10 mouse cellular contexts compared by ENCODE assay signal in the genomic region with DNA sequence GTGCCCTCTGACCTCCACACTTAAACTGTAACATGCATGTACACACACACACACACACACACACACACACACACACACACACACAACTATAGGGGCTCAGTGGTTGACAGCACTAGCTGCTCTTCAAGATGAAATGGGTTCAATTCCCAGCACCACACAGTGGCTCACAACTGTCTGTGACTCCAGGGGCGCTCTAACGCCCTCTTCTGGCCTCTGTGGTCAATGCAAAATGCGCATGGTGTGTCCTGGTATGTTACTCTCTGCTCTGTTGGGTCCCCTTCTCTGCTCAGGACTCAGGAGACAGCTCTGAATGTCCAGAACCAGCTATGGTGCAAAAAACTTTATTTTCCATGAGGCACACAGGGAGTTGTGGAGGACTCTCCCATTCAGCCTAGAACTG. TPM values are rescaled to one million over a fixed set of nuclear protein-coding genes. Genes with fewer than 3 reads are reported as not detected.
DNase-seq lines count a peak whose midpoint lies in the region; ATAC-seq and TF ChIP-seq lines count a peak whose summit lies in the region.
"Had no signal": no experiment of that assay in that cellular context is flagged by ENCODE, and none has a peak within 500 bp of the region (broad histone marks: within the 10 kb centered on the region; RNA-seq: fewer than 3 reads in every experiment).

No protein-coding gene starts in this region.

- peak; percentile 38 for TF ChIP-seq CTCF in lung, postnatal 0 days (IDR thresholded peaks at IDR 0.05)
- TF ChIP-seq CTCF in lung, adult 2 months (IDR thresholded peaks at IDR 0.05; ENCODE audit: insufficient read depth, low read length): no peak
- peak; percentile 43; the same call in 1 of the 2 replicates for TF ChIP-seq CTCF in stomach, postnatal 0 days (IDR thresholded peaks at IDR 0.05; ENCODE audit: low read depth)

- TF ChIP-seq EP300 in lung, postnatal 0 days (IDR thresholded peaks at IDR 0.05): no peak
- no peak for TF ChIP-seq EP300 in stomach, postnatal 0 days (optimal IDR thresholded peaks at IDR 0.05)

- peaks cover 28% of the 10 kb centered on the region for H3K4me1 ChIP-seq in heart, embryonic 10.5 days
- H3K4me1 ChIP-seq in lung, postnatal 0 days (ENCODE audit: insufficient read depth, low read depth, low read length): no peaks in the 10 kb centered on the region
- H3K4me1 ChIP-seq in lung, adult 2 months (ENCODE audit: control insufficient read depth, insufficient read depth, low read length): no peaks in the 10 kb centered on the region
- H3K4me1 ChIP-seq in limb, embryonic 10.5 days: peaks cover 81% of the 10 kb centered on the region
- no peaks in the 10 kb centered on the region for H3K4me1 ChIP-seq in stomach, postnatal 0 days (replicated peaks; ENCODE audit: control insufficient read depth, insufficient read depth)
- H3K4me1 ChIP-seq in midbrain, embryonic 16.5 days (ENCODE audit: control insufficient read depth, insufficient read depth, low read length): peaks cover 6% of the 10 kb centered on the region; the same call in 1 of the 2 replicates
- peaks cover 2% of the 10 kb centered on the region; the same call in 1 of the 2 replicates for H3K4me1 ChIP-seq in forebrain, embryonic 11.5 days (replicated peaks; ENCODE audit: control insufficient read depth, insufficient read depth, low read length)

- TF ChIP-seq POLR2A in lung, adult 2 months (IDR thresholded peaks at IDR 0.05; ENCODE audit: borderline replicate concordance, extremely low read depth, low read depth, low read length): no peak

- H3K4me2 ChIP-seq in lung, postnatal 0 days (replicated peaks; ENCODE audit: low read depth, low read length): no peak overlapping the region
- no peak overlapping the region for H3K4me2 ChIP-seq in stomach, postnatal 0 days (replicated peaks; ENCODE audit: low read depth)
- H3K4me2 ChIP-seq in midbrain, embryonic 16.5 days (ENCODE audit: low read length): no peak overlapping the region
- no peak overlapping the region for H3K4me2 ChIP-seq in forebrain, embryonic 11.5 days (ENCODE audit: low read depth, low read length, severe bottlenecking)
- H3K4me2 ChIP-seq: midbrain, embryonic 11.5 days had no signal

- H3K27ac ChIP-seq in heart, embryonic 10.5 days: peak overlapping the region; percentile 47
- no peak overlapping the region for H3K27ac ChIP-seq in lung, postnatal 0 days (ENCODE audit: low read length)
- H3K27ac ChIP-seq in limb, embryonic 10.5 days: peak overlapping the region; percentile 80
- H3K27ac ChIP-seq in stomach, postnatal 0 days (replicated peaks): 0 out of 2 replicates have a peak overlapping the region, but pooled peaks have one; percentile 24
- H3K27ac ChIP-seq in midbrain, embryonic 16.5 days (ENCODE audit: low read length): no peak overlapping the region
- no peak overlapping the region for H3K27ac ChIP-seq in forebrain, embryonic 11.5 days (ENCODE audit: low read depth, low read length)

- ATAC-seq in lung, postnatal 0 days: no peak
- peak; percentile 30; the same call in 1 of the 2 replicates for ATAC-seq in stomach, postnatal 0 days (ENCODE audit: low FRiP score, low TSS enrichment)
- no peak for ATAC-seq in midbrain, embryonic 16.5 days
- ATAC-seq in forebrain, embryonic 11.5 days (replicated peaks; ENCODE audit: low FRiP score): no peak

- H3K4me3 ChIP-seq in heart, embryonic 10.5 days: no peak overlapping the region
- no peak overlapping the region for H3K4me3 ChIP-seq in lung, postnatal 0 days (ENCODE audit: low read depth, low read length)
- no peak overlapping the region for H3K4me3 ChIP-seq in lung, adult 2 months (replicated peaks; ENCODE audit: extremely low read depth, low read depth, low read length)
- H3K4me3 ChIP-seq in limb, embryonic 10.5 days: 0 out of 2 replicates have a peak overlapping the region, but pooled peaks have one; percentile 9
- H3K4me3 ChIP-seq in stomach, postnatal 0 days (ENCODE audit: low read depth, low read length): no peak overlapping the region
- H3K4me3 ChIP-seq in midbrain, embryonic 16.5 days (ENCODE audit: low read depth, low read length): no peak overlapping the region
- H3K4me3 ChIP-seq in forebrain, embryonic 11.5 days (ENCODE audit: low read depth, low read length): no peak overlapping the region

- no peaks in the 10 kb centered on the region for H3K36me3 ChIP-seq in heart, embryonic 10.5 days
- no peaks in the 10 kb centered on the region for H3K36me3 ChIP-seq in lung, postnatal 0 days (ENCODE audit: insufficient read depth, low read length)
- H3K36me3 ChIP-seq in limb, embryonic 10.5 days: peaks cover 6% of the 10 kb centered on the region; the same call in 1 of the 2 replicates
- no peaks in the 10 kb centered on the region for H3K36me3 ChIP-seq in stomach, postnatal 0 days (ENCODE audit: control insufficient read depth, insufficient read depth, low read length)
- H3K36me3 ChIP-seq in midbrain, embryonic 16.5 days (ENCODE audit: control insufficient read depth, insufficient read depth, low read length): no peaks in the 10 kb centered on the region
- H3K36me3 ChIP-seq in forebrain, embryonic 11.5 days (ENCODE audit: control insufficient read depth, insufficient read depth, low read length): no peaks in the 10 kb centered on the region

- peaks cover 7% of the 10 kb centered on the region for H3K27me3 ChIP-seq in heart, embryonic 10.5 days (ENCODE audit: insufficient read depth, poor library complexity, severe bottlenecking)
- H3K27me3 ChIP-seq in lung, postnatal 0 days (replicated peaks; ENCODE audit: insufficient read depth, low read length): no peaks in the 10 kb centered on the region
- no peaks in the 10 kb centered on the region for H3K27me3 ChIP-seq in limb, embryonic 10.5 days (ENCODE audit: low read depth, poor library complexity, severe bottlenecking)
- H3K27me3 ChIP-seq in stomach, postnatal 0 days (ENCODE audit: control insufficient read depth, insufficient read depth, low read length): no peaks in the 10 kb centered on the region
- H3K27me3 ChIP-seq in midbrain, embryonic 16.5 days (ENCODE audit: control insufficient read depth, insufficient read depth, low read depth, low read length): no peaks in the 10 kb centered on the region
- no peaks in the 10 kb centered on the region for H3K27me3 ChIP-seq in forebrain, embryonic 11.5 days (ENCODE audit: control insufficient read depth, insufficient read depth, low read length)

- 72% methylated on average over 3 of the region's 3 CpGs for WGBS in heart, embryonic 10.5 days
- WGBS in lung, postnatal 0 days: 76% methylated on average over 3 of the region's 3 CpGs
- WGBS in lung, adult 2 months: 68% methylated on average over 3 of the region's 3 CpGs
- 77% methylated on average over 3 of the region's 3 CpGs for WGBS in limb, embryonic 10.5 days
- WGBS in stomach, postnatal 0 days: 75% methylated on average over 3 of the region's 3 CpGs
- 69% methylated on average over 3 of the region's 3 CpGs for WGBS in midbrain, embryonic 16.5 days
- 71% methylated on average over 3 of the region's 3 CpGs for WGBS in forebrain, embryonic 11.5 days

- no peaks in the 10 kb centered on the region for H3K9me3 ChIP-seq in heart, embryonic 10.5 days
- H3K9me3 ChIP-seq in lung, postnatal 0 days (ENCODE audit: low read length): no peaks in the 10 kb centered on the region
- H3K9me3 ChIP-seq in limb, embryonic 10.5 days (replicated peaks): no peaks in the 10 kb centered on the region
- H3K9me3 ChIP-seq in stomach, postnatal 0 days (ENCODE audit: control insufficient read depth, low read length): no peaks in the 10 kb centered on the region
- H3K9me3 ChIP-seq in midbrain, embryonic 16.5 days (replicated peaks; ENCODE audit: control insufficient read depth, low read length, poor library complexity, severe bottlenecking): no peaks in the 10 kb centered on the region
- H3K9me3 ChIP-seq in forebrain, embryonic 11.5 days (ENCODE audit: control insufficient read depth, low read length): no peaks in the 10 kb centered on the region

- no peak for DNase-seq in heart, embryonic 10.5 days (ENCODE audit: low spot score)
- DNase-seq in heart, adult 8-10 months (ENCODE audit: low spot score): no peak
- no peak for DNase-seq in lung, postnatal 0 days (ENCODE audit: low spot score)
- no peak for DNase-seq in lung, adult 2 months
- DNase-seq in limb, embryonic 10.5 days (ENCODE audit: low spot score): no peak
- no peak for DNase-seq in stomach, postnatal 0 days (ENCODE audit: low spot score)
- DNase-seq in forebrain, embryonic 11.5 days (ENCODE audit: low spot score): no peak

- H3K9ac ChIP-seq in lung, postnatal 0 days (replicated peaks; ENCODE audit: low read depth): no peak overlapping the region
- H3K9ac ChIP-seq in stomach, postnatal 0 days (ENCODE audit: low read length): no peak overlapping the region
- H3K9ac ChIP-seq in midbrain, embryonic 16.5 days (ENCODE audit: low read depth, low read length): no peak overlapping the region
- H3K9ac ChIP-seq in forebrain, embryonic 11.5 days (ENCODE audit: low read length): no peak overlapping the region

RNA-seq across cellular contexts. Expression of a gene that starts 23.8 kb away (rescaled TPM):
- 0.36 TPM in 2 replicates for polyA plus RNA-seq in heart, embryonic 10.5 days (2016; fragmentation: Nextera tagmentation; extraction: Ambion mirVana)
- total RNA-seq in heart, adult 8-10 months (2022): under 1 TPM; 0.06 to 0.43 (median 0.16) TPM
- 0.13 and 0.24 TPM in 2 replicates for polyA plus RNA-seq in lung, postnatal 0 days (2015; fragmentation: Nextera tagmentation; extraction: Ambion mirVana)
- 2.9 and 4.9 TPM in 2 replicates for polyA plus RNA-seq in lung, adult 2 months (2012; rRNA removed)
- 0.74 and 1.4 TPM in 2 replicates for polyA plus RNA-seq in limb, embryonic 10.5 days (2016; fragmentation: Nextera tagmentation; extraction: Ambion mirVana)
- 0.82 and 1.1 TPM in 2 replicates for polyA plus RNA-seq in stomach, postnatal 0 days (2015; fragmentation: Nextera tagmentation; extraction: Ambion mirVana)
- 0.04 and 0.09 TPM in 2 replicates for polyA plus RNA-seq in midbrain, embryonic 16.5 days (2015; fragmentation: Nextera tagmentation; extraction: Ambion mirVana)
- polyA plus RNA-seq in forebrain, embryonic 11.5 days (2014; fragmentation: Nextera tagmentation; extraction: Ambion mirVana): 0.27 and 0.65 TPM in 2 replicates
- polyA plus RNA-seq: forebrain, embryonic 16.5 days had no signal

RNA-seq across cellular contexts. Expression of a gene that starts 24.3 kb away (rescaled TPM):
- polyA plus RNA-seq in heart, embryonic 10.5 days (2016; fragmentation: Nextera tagmentation; extraction: Ambion mirVana): 382 and 559 TPM in 2 replicates
- total RNA-seq in heart, adult 8-10 months (2022): 10 to 100 TPM; 79.9 to 86.6 (median 84.1) TPM
- 416 and 433 TPM in 2 replicates for polyA plus RNA-seq in lung, postnatal 0 days (2015; fragmentation: Nextera tagmentation; extraction: Ambion mirVana)
- polyA plus RNA-seq in lung, adult 2 months (2012; rRNA removed): 459 and 481 TPM in 2 replicates
- 899 and 1,008 TPM in 2 replicates for polyA plus RNA-seq in limb, embryonic 10.5 days (2016; fragmentation: Nextera tagmentation; extraction: Ambion mirVana)
- 228 and 244 TPM in 2 replicates for polyA plus RNA-seq in stomach, postnatal 0 days (2015; fragmentation: Nextera tagmentation; extraction: Ambion mirVana)
- polyA plus RNA-seq in midbrain, embryonic 16.5 days (2015; fragmentation: Nextera tagmentation; extraction: Ambion mirVana): 117 and 119 TPM in 2 replicates
- 246 and 252 TPM in 2 replicates for polyA plus RNA-seq in forebrain, embryonic 11.5 days (2014; fragmentation: Nextera tagmentation; extraction: Ambion mirVana)

RNA-seq across cellular contexts. Expression of a gene that starts 41.4 kb away (rescaled TPM):
- 207 and 238 TPM in 2 replicates for polyA plus RNA-seq in heart, embryonic 10.5 days (2016; fragmentation: Nextera tagmentation; extraction: Ambion mirVana)
- 1 to 10 TPM in 2 of 4 experiments, under 1 TPM in 2; 0.41 to 3.2 (median 0.94) TPM for total RNA-seq in heart, adult 8-10 months (2022)
- polyA plus RNA-seq in lung, postnatal 0 days (2015; fragmentation: Nextera tagmentation; extraction: Ambion mirVana): 11.1 and 16.9 TPM in 2 replicates
- 0.58 and 1.4 TPM in 2 replicates for polyA plus RNA-seq in lung, adult 2 months (2012; rRNA removed)
- polyA plus RNA-seq in limb, embryonic 10.5 days (2016; fragmentation: Nextera tagmentation; extraction: Ambion mirVana): 291 and 354 TPM in 2 replicates
- polyA plus RNA-seq in stomach, postnatal 0 days (2015; fragmentation: Nextera tagmentation; extraction: Ambion mirVana): 31.6 and 44.5 TPM in 2 replicates
- polyA plus RNA-seq in midbrain, embryonic 16.5 days (2015; fragmentation: Nextera tagmentation; extraction: Ambion mirVana): 20.4 and 29.1 TPM in 2 replicates
- 446 and 476 TPM in 2 replicates for polyA plus RNA-seq in forebrain, embryonic 11.5 days (2014; fragmentation: Nextera tagmentation; extraction: Ambion mirVana)

Comparison
In these comparisons a context has a peak if more than half of its experiments do, and no peak if none do; other contexts are left out.
1. H3K27ac ChIP-seq: peak in heart, embryonic 10.5 days (single experiment), limb, embryonic 10.5 days (single experiment) and stomach, postnatal 0 days (single experiment); none in lung, postnatal 0 days (single experiment), midbrain, embryonic 16.5 days (single experiment) and forebrain, embryonic 11.5 days (single experiment).